Mouse (Mus musculus) liver, adult (tissue): Measurements from ENCODE around the gene Tfpi.

Experiments used
- GATA4 ChIP-seq: IDR thresholded peaks from 2 replicates; pipeline ENCODE4 v1.6.1; 2014; ENCODE audit warnings: mild to moderate bottlenecking, low read length; ENCODE audit not compliant: insufficient replicate concordance

Gene Tfpi

GRCm38 (mm10) chr2:84386563-84387393 lies 89.8 kb downstream of the Tfpi start:
- TF ChIP-seq GATA4: 0 out of 2 replicates have a peak, but pooled peaks have one; percentile 70

DNA sequence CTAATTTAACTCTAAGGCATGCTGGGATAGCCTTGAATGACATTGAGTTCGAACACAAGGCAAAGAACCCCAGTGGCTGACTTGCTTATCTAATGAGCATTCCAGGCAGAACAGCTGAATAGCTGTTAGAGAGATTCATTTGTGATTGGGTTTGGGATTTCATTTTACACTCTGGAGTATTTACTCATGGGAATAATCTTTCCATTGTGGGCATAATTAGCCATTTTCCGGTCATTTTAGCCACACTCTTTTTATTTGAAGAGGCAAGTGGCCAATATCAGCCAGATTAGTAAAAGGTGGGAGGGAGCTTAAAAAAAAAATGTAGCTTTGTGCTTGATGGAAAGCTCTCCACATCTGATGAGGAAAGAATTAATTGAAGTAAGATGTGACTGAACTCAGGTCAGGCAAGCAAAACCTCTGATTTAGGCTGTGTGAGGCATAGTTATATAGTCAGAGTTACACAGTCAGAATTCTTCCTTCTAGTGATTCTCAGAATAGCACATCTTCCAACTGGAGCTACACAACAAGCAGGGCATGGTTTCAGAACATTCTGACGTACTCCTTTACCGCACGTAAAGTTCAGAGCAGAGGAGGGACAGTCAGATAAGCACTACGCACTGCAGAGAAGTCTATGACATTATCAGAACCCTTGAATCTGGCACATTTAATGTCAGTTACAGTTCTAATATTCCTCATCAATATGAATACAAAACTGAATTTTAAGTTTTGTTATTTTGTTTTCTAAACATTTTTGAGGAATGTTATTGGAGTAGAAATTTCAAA lies 91.5 kb downstream of the Tfpi start:
- TF ChIP-seq GATA4: no peak

DNA sequence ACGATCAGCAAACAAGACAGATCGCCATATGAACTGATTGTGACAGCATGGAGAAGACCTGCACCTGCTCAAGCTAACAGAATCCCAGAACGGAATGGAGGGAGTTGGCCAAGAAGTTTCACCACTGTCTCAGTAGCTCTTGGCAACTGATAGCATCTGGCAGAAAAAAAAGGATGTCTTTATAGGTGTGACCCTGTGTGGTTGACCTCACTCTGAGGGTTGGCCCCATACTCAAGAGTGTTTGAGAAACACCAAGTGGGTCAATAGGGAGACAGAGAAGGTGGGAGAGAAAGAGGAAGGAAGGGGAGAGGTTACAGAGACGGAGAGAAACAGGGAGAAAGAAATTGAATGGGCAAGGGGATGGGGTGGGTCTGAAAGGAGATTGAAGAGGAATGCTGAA lies 92.7 kb downstream of the Tfpi start:
- TF ChIP-seq GATA4: no peak
